Mouse (Mus musculus) E14TG2a.4 (cell line): Measurements from ENCODE around the gene Sp9.

Source experiments
- CTCF ChIP-seq: conservative IDR thresholded peaks from 2 replicates; pipeline ENCODE4 v1.5.1; 2014; ENCODE audit warnings: low read length
- NANOG ChIP-seq: IDR thresholded peaks from 2 replicates; pipeline ENCODE4 v1.6.1; 2014; ENCODE audit warnings: borderline replicate concordance, low read length, mixed read lengths
- POU5F1 ChIP-seq: IDR thresholded peaks from 2 replicates; pipeline ENCODE4 v1.6.1; 2014; ENCODE audit warnings: low read length, borderline replicate concordance

DNA sequence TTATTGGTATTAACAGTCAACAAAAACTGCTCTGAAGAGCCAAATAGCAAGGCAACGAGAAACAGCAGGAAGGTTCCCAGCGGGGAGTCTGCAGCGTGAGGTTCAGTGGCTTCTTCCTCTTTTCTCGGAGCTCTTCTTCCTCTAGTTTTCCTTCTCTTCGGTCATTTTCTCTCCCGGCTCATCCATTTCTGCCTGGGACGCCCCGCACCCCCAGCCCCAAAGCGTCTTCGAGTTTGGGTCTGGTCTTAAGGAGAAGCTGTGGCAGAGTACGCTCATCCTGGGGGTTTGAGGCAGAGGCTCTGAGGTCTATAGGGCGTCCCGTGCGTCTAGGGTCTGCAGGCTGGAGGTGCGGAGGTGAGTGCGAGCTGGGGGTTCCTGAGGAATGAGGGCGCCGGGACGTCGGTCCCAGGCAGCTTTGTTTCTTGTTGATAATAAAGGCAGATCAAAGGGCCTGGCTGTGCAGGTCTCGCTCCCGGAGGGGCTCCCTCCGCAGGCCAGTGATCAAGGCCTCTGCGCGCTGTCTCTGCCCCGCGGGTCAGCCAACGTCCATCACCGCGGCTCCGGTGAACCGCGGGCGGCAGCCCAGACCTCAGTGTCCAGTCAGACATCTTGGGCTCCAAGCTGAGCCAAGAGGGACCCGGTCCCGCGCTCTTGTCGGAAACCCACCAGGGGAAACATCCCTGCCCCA is 5.4 kb downstream of the Sp9 start:
- TF ChIP-seq CTCF: no peak
- TF ChIP-seq POU5F1: no peak
- TF ChIP-seq NANOG: no peak
